Mouse (Mus musculus): ENCODE measurements around the gene Arid4b. TPM values are rescaled to one million over a fixed set of nuclear protein-coding genes. Genes with fewer than 3 reads are reported as not detected.
A peak's percentile ranks its signal among the peaks of the same experiment; 100 is the strongest.
"Not testable (repeated sequence)": the region's sequence is repeated elsewhere in the genome, so short reads cannot be mapped to it uniquely, and the experiment has no call there.

Arid4b gene
- polyA plus RNA-seq, 1 experiment from 2014 or later = 82.4 TPM

GRCm38 (mm10) chr13:14026154-14026820 is 36.7 kb upstream of the Arid4b start:
- no peak for DNase-seq
- ATAC-seq (ENCODE audit: low FRiP score, low TSS enrichment) = no peak
- Histone ChIP-seq H3K9ac (replicated peaks; ENCODE audit: low read length) (no peak overlapping the region), H3K27ac (replicated peaks; ENCODE audit: low read depth, low read length) (no peak overlapping the region), H3K4me3 (replicated peaks; ENCODE audit: low read depth, low read length) (no peak overlapping the region), H3K36me3 (ENCODE audit: control insufficient read depth, insufficient read depth, low read length) (peaks cover 40% of the 10 kb centered on the region), H3K4me2 (ENCODE audit: low read length) (no peak overlapping the region), H3K4me1 (ENCODE audit: control insufficient read depth, insufficient read depth, low read length) (no peaks in the 10 kb centered on the region), H3K9me3 (ENCODE audit: control insufficient read depth, low read length) (no peaks in the 10 kb centered on the region), H3K27me3 (ENCODE audit: control insufficient read depth, insufficient read depth, low read length) (no peaks in the 10 kb centered on the region)
- 98% methylated on average over 6 of the region's 6 CpGs for WGBS

GRCm38 (mm10) chr13:14033309-14034072 is 29.5 kb upstream of the Arid4b start:
- ATAC-seq (ENCODE audit: low FRiP score, low TSS enrichment) (no peak), DNase-seq (no peak)
- Histone ChIP-seq H3K36me3 (ENCODE audit: control insufficient read depth, insufficient read depth, low read length) (peaks cover 12% of the 10 kb centered on the region), H3K9me3 (ENCODE audit: control insufficient read depth, low read length) (no peaks in the 10 kb centered on the region), H3K4me1 (ENCODE audit: control insufficient read depth, insufficient read depth, low read length) (peaks cover 2% of the 10 kb centered on the region; the same call in 1 of the 2 replicates), H3K9ac (replicated peaks; ENCODE audit: low read length) (no peak overlapping the region), H3K4me3 (replicated peaks; ENCODE audit: low read depth, low read length) (no peak overlapping the region), H3K27ac (replicated peaks; ENCODE audit: low read depth, low read length) (no peak overlapping the region), H3K27me3 (ENCODE audit: control insufficient read depth, insufficient read depth, low read length) (no peaks in the 10 kb centered on the region), H3K4me2 (ENCODE audit: low read length) (no peak overlapping the region)
- WGBS = 91% methylated on average over 5 of the region's 5 CpGs

GRCm38 (mm10) chr13:14034073-14034348 is 29.0 kb upstream of the Arid4b start:
- H3K4me2 ChIP-seq (ENCODE audit: low read length) = no peak overlapping the region
- H3K27me3 ChIP-seq (ENCODE audit: control insufficient read depth, insufficient read depth, low read length) = no peaks in the 10 kb centered on the region
- no peak for ATAC-seq (ENCODE audit: low FRiP score, low TSS enrichment)
- DNase-seq = peak; percentile 5
- H3K4me1 ChIP-seq (ENCODE audit: control insufficient read depth, insufficient read depth, low read length) = peaks cover 5% of the 10 kb centered on the region; the same call in 1 of the 2 replicates
- H3K9me3 ChIP-seq (ENCODE audit: control insufficient read depth, low read length) = no peaks in the 10 kb centered on the region
- H3K9ac ChIP-seq (replicated peaks; ENCODE audit: low read length) = no peak overlapping the region
- peaks cover 7% of the 10 kb centered on the region for H3K36me3 ChIP-seq (ENCODE audit: control insufficient read depth, insufficient read depth, low read length)
- H3K27ac ChIP-seq (replicated peaks; ENCODE audit: low read depth, low read length) = no peak overlapping the region
- H3K4me3 ChIP-seq (replicated peaks; ENCODE audit: low read depth, low read length) = no peak overlapping the region

- not testable (repeated sequence) for H3K9ac ChIP-seq (replicated peaks; ENCODE audit: low read length); H3K27ac ChIP-seq (replicated peaks; ENCODE audit: low read depth, low read length); H3K4me1 ChIP-seq (ENCODE audit: control insufficient read depth, insufficient read depth, low read length); H3K4me3 ChIP-seq (replicated peaks; ENCODE audit: low read depth, low read length); DNase-seq; H3K27me3 ChIP-seq (ENCODE audit: control insufficient read depth, insufficient read depth, low read length); H3K36me3 ChIP-seq (ENCODE audit: control insufficient read depth, insufficient read depth, low read length); H3K9me3 ChIP-seq (ENCODE audit: control insufficient read depth, low read length); ATAC-seq (ENCODE audit: low FRiP score, low TSS enrichment); H3K4me2 ChIP-seq (ENCODE audit: low read length)
- 93% methylated on average over 3 of the region's 3 CpGs for WGBS
These were observed 27.7 kb upstream of the Arid4b start for GRCm38 (mm10) chr13:14035352-14035751.

GRCm38 (mm10) chr13:14035875-14036630 is 27.0 kb upstream of the Arid4b start:
- Histone ChIP-seq H3K36me3 (ENCODE audit: control insufficient read depth, insufficient read depth, low read length) (0 out of 2 replicates have a peak, but pooled peaks cover 2% of the 10 kb centered on the region), H3K4me1 (ENCODE audit: control insufficient read depth, insufficient read depth, low read length) (peaks cover 9% of the 10 kb centered on the region), H3K27ac (replicated peaks; ENCODE audit: low read depth, low read length) (no peak overlapping the region), H3K4me3 (replicated peaks; ENCODE audit: low read depth, low read length) (no peak overlapping the region), H3K4me2 (ENCODE audit: low read length) (no peak overlapping the region), H3K27me3 (ENCODE audit: control insufficient read depth, insufficient read depth, low read length) (no peaks in the 10 kb centered on the region), H3K9me3 (ENCODE audit: control insufficient read depth, low read length) (no peaks in the 10 kb centered on the region), H3K9ac (replicated peaks; ENCODE audit: low read length) (no peak overlapping the region)
- DNase-seq (no peak), ATAC-seq (ENCODE audit: low FRiP score, low TSS enrichment) (no peak)
- 96% methylated on average over 11 of the region's 11 CpGs for WGBS

GRCm38 (mm10) chr13:14038911-14039291 is 24.1 kb upstream of the Arid4b start:
- 1% methylated on average over 8 of the region's 8 CpGs for WGBS
- peak; percentile 60 for ATAC-seq (ENCODE audit: low FRiP score, low TSS enrichment)
- Histone ChIP-seq H3K4me3 (replicated peaks; ENCODE audit: low read depth, low read length) (peak overlapping the region; percentile 61), H3K36me3 (ENCODE audit: control insufficient read depth, insufficient read depth, low read length) (0 out of 2 replicates have a peak, but pooled peaks cover 2% of the 10 kb centered on the region), H3K4me2 (ENCODE audit: low read length) (peak overlapping the region; percentile 85), H3K4me1 (ENCODE audit: control insufficient read depth, insufficient read depth, low read length) (peaks cover 9% of the 10 kb centered on the region), H3K9me3 (ENCODE audit: control insufficient read depth, low read length) (no peaks in the 10 kb centered on the region), H3K9ac (replicated peaks; ENCODE audit: low read length) (peak overlapping the region; percentile 71), H3K27ac (replicated peaks; ENCODE audit: low read depth, low read length) (peak overlapping the region; percentile 96), H3K27me3 (ENCODE audit: control insufficient read depth, insufficient read depth, low read length) (no peaks in the 10 kb centered on the region)
- DNase-seq = peak; percentile 29

- Histone ChIP-seq H3K27ac (replicated peaks; ENCODE audit: low read depth, low read length) (peak within 1 kb of the TSS; percentile 96), H3K4me2 (ENCODE audit: low read length) (peak within 1 kb of the TSS; percentile 85), H3K9ac (replicated peaks; ENCODE audit: low read length) (peak within 1 kb of the TSS; percentile 71), H3K9me3 (ENCODE audit: control insufficient read depth, low read length) (no peaks in the 10 kb centered on the region), H3K36me3 (ENCODE audit: control insufficient read depth, insufficient read depth, low read length) (no peaks in the 10 kb centered on the region), H3K4me3 (replicated peaks; ENCODE audit: low read depth, low read length) (peak within 1 kb of the TSS; percentile 61), H3K4me1 (ENCODE audit: control insufficient read depth, insufficient read depth, low read length) (peaks cover 9% of the 10 kb centered on the region), H3K27me3 (ENCODE audit: control insufficient read depth, insufficient read depth, low read length) (no peaks in the 10 kb centered on the region)
- DNase-seq (peak; percentile 97), ATAC-seq (ENCODE audit: low FRiP score, low TSS enrichment) (peak; percentile 97)
- under 1% methylated on average over 35 of the region's 35 CpGs for WGBS
These were observed 23.6 kb upstream of the Arid4b start, which contains the start of gene Tbce for GRCm38 (mm10) chr13:14039292-14039965. Gene Tbce, minus strand, starts transcription at chr13:14039638.

GRCm38 (mm10) chr13:14040186-14040585 is 22.8 kb upstream of the Arid4b start:
- ATAC-seq (ENCODE audit: low FRiP score, low TSS enrichment) (no peak), DNase-seq (peak; percentile 9)

More at GRCm38 (mm10) chr13:14040186-14040585, 22.8 kb upstream of the Arid4b start:
- Histone ChIP-seq H3K4me3 (replicated peaks; ENCODE audit: low read depth, low read length) (peak overlapping the region; percentile 61), H3K27ac (replicated peaks; ENCODE audit: low read depth, low read length) (peak overlapping the region; percentile 96; the same call in 1 of the 2 replicates), H3K9me3 (ENCODE audit: control insufficient read depth, low read length) (no peaks in the 10 kb centered on the region), H3K9ac (replicated peaks; ENCODE audit: low read length) (peak overlapping the region; percentile 71), H3K36me3 (ENCODE audit: control insufficient read depth, insufficient read depth, low read length) (no peaks in the 10 kb centered on the region), H3K4me2 (ENCODE audit: low read length) (peak overlapping the region; percentile 85), H3K27me3 (ENCODE audit: control insufficient read depth, insufficient read depth, low read length) (no peaks in the 10 kb centered on the region), H3K4me1 (ENCODE audit: control insufficient read depth, insufficient read depth, low read length) (peaks cover 9% of the 10 kb centered on the region)
- 64% methylated on average over 5 of the region's 5 CpGs for WGBS

All from midbrain, embryonic 14.5 days (tissue).